Mouse (Mus musculus) limb, embryonic 15.5 days (tissue): Measurements from ENCODE around the gene Aff3. TPM values are rescaled to one million over a fixed set of nuclear protein-coding genes. Genes with fewer than 3 reads are reported as not detected.

Source experiments
- ATAC-seq: fragments of 200-750 bp; cut with Nextera tagmentation; 2 replicates; pipeline ENCODE4 v1.8.0; 2017; ENCODE audit warnings: low read depth, moderate TSS enrichment; ENCODE audit not compliant: insufficient number of reproducible peaks, low FRiP score, low TSS enrichment
- H3K27ac ChIP-seq: fragments of 300-500 bp; sonication (generic); 2 replicates; pipeline ENCODE4 v1.5.1; 2015; ENCODE audit warnings: moderate library complexity, mild to moderate bottlenecking, inconsistent platforms
- H3K27me3 ChIP-seq: fragments of 300-500 bp; sonication (generic); 2 replicates; pipeline ENCODE4 v1.6.1; 2015; ENCODE audit warnings: inconsistent platforms
- H3K36me3 ChIP-seq: fragments of 300-500 bp; sonication (generic); 2 replicates; pipeline ENCODE4 v1.6.1; 2015; ENCODE audit warnings: inconsistent platforms
- H3K4me1 ChIP-seq: fragments of 300-500 bp; sonication (generic); 2 replicates; pipeline ENCODE4 v1.6.1; 2015; ENCODE audit warnings: inconsistent platforms
- H3K4me2 ChIP-seq: fragments of 300-500 bp; sonication (generic); 2 replicates; pipeline ENCODE4 v1.6.1; 2015; ENCODE audit warnings: mild to moderate bottlenecking, inconsistent platforms
- H3K4me3 ChIP-seq: fragments of 300-500 bp; sonication (generic); 2 replicates; pipeline ENCODE4 v1.5.1; 2015; ENCODE audit warnings: mild to moderate bottlenecking, inconsistent platforms
- H3K9ac ChIP-seq: fragments of 300-500 bp; sonication (generic); 2 replicates; pipeline ENCODE4 v1.6.1; 2015; ENCODE audit warnings: inconsistent platforms
- H3K9me3 ChIP-seq: fragments of 300-500 bp; sonication (generic); 2 replicates; pipeline ENCODE4 v1.6.1; 2016; ENCODE audit warnings: inconsistent platforms
- WGBS: fragments of 180-500 bp; shearing (Covaris S2); methylation state at CpG from one replicate; pipeline ENCODE4 v1.1.7; 2015; 5-methylcytosine and 5-hydroxymethylcytosine counted together
- polyA plus RNA-seq: library from polyadenylated mRNA; unstranded; fragments of >200 nt; fragmentation: Nextera tagmentation; extraction: Ambion mirVana; gene quantifications from 2 replicates; pipeline ENCODE4 v1.2.1, GENCODE M21; 2015

Aff3 gene
- polyA plus RNA-seq, 1 experiment from 2014 or later, result 12.0 TPM

- H3K27me3 ChIP-seq, result no peaks in the 10 kb centered on the region
- ATAC-seq, result no peak
- H3K36me3 ChIP-seq, result no peaks in the 10 kb centered on the region
- no peak overlapping the region for H3K4me2 ChIP-seq
- no peak overlapping the region for H3K4me3 ChIP-seq
- H3K9ac ChIP-seq, result no peak overlapping the region
- H3K4me1 ChIP-seq, result peaks cover 3% of the 10 kb centered on the region
- WGBS, result 63% methylated on average over 3 of the region's 3 CpGs
- H3K9me3 ChIP-seq, result no peaks in the 10 kb centered on the region
- H3K27ac ChIP-seq, result no peak overlapping the region
Measured at GRCm38 (mm10) chr1:38671756-38672155, 7.0 kb upstream of the Aff3 start.

DNA sequence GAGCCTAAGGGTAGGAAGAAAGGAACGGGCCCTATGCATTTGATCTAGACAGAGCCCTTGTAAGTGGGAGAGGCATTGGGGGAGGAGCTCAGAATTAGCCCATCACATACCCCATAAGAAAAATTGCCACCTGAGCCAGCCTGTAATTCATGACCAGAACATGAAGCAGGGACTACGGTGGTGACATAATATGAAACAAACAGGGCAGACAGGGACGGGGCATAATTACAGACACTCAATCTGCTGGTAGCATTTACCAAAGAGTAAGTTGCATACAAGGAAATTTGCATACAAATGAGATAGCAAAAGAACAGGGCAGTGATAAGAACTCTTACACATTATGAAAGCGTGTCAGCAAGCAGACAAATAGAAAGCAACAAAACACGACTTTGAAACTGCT, 6.3 kb upstream of the Aff3 start:
- WGBS, result 56% methylated on average over 5 of the region's 5 CpGs
- no peak overlapping the region for H3K4me2 ChIP-seq
- no peak for ATAC-seq
- peaks cover 10% of the 10 kb centered on the region for H3K4me1 ChIP-seq
- H3K4me3 ChIP-seq, result no peak overlapping the region
- H3K27me3 ChIP-seq, result no peaks in the 10 kb centered on the region
- H3K9ac ChIP-seq, result no peak overlapping the region
- no peak overlapping the region for H3K27ac ChIP-seq
- no peaks in the 10 kb centered on the region for H3K36me3 ChIP-seq
- H3K9me3 ChIP-seq, result no peaks in the 10 kb centered on the region

- ATAC-seq, result no peak
- Histone ChIP-seq H3K9ac (no peak overlapping the region), H3K4me1 (peaks cover 10% of the 10 kb centered on the region), H3K4me2 (no peak overlapping the region), H3K36me3 (no peaks in the 10 kb centered on the region), H3K4me3 (no peak overlapping the region), H3K9me3 (no peaks in the 10 kb centered on the region), H3K27me3 (no peaks in the 10 kb centered on the region), H3K27ac (no peak overlapping the region)
- 81% methylated on average over 10 of the region's 10 CpGs for WGBS
Measured at GRCm38 (mm10) chr1:38668327-38668726, 3.6 kb upstream of the Aff3 start.

- H3K4me1 ChIP-seq, result peaks cover 10% of the 10 kb centered on the region
- H3K4me3 ChIP-seq, result no peak overlapping the region
- H3K36me3 ChIP-seq, result no peaks in the 10 kb centered on the region
- no peaks in the 10 kb centered on the region for H3K9me3 ChIP-seq
- H3K27ac ChIP-seq, result no peak overlapping the region
- no peak overlapping the region for H3K4me2 ChIP-seq
- H3K9ac ChIP-seq, result no peak overlapping the region
- 82% methylated on average over 9 of the region's 9 CpGs for WGBS
- H3K27me3 ChIP-seq, result no peaks in the 10 kb centered on the region
- ATAC-seq, result no peak
Measured at GRCm38 (mm10) chr1:38667892-38668291, 3.1 kb upstream of the Aff3 start.

- 46% methylated on average over 10 of the region's 10 CpGs for WGBS
- Histone ChIP-seq H3K4me1 (peaks cover 10% of the 10 kb centered on the region), H3K4me2 (no peak overlapping the region), H3K9ac (no peak overlapping the region), H3K36me3 (no peaks in the 10 kb centered on the region), H3K4me3 (no peak overlapping the region), H3K27ac (no peak overlapping the region), H3K9me3 (no peaks in the 10 kb centered on the region), H3K27me3 (no peaks in the 10 kb centered on the region)
- no peak; the same call in 1 of the 2 replicates for ATAC-seq
Measured at GRCm38 (mm10) chr1:38666766-38667118, 2.0 kb upstream of the Aff3 start.

DNA sequence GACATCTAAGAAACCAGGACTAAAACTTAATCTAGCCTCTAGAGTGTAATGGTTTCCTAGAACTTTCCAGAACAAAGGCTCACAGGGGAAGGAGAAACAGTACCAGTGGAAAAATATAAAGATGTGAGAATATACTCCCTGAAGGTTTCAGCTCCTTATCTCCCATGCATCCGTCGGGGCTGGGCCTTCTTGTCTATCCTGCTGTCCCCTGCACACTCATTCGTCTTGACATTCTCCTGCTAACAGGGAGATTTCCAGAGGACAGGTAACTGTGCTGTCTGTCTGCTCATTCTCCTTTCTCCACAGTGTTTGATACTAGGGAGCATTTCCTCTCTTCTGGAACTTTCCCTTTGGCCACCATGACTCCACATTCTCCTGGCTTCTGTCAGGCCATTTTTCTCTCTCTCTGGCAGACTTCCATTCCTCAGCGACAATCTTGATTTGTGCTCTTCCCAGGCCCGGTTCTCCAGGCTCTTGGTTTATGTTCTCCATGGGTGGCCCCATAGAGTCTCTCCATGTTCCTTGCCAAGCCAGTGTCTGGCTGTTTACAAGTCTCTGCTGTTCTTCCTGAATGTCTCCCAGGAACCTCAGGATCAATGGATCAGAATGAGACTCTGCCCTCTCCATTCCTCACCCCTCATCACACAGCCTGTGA, 1.5 kb upstream of the Aff3 start:
- H3K4me2 ChIP-seq, result no peak overlapping the region
- no peaks in the 10 kb centered on the region for H3K9me3 ChIP-seq
- H3K9ac ChIP-seq, result no peak overlapping the region
- H3K27me3 ChIP-seq, result no peaks in the 10 kb centered on the region
- no peak overlapping the region for H3K27ac ChIP-seq
- H3K4me1 ChIP-seq, result peaks cover 11% of the 10 kb centered on the region
- no peak for ATAC-seq
- H3K4me3 ChIP-seq, result no peak overlapping the region
- WGBS, result 55% methylated on average over 5 of the region's 5 CpGs
- H3K36me3 ChIP-seq, result no peaks in the 10 kb centered on the region

DNA sequence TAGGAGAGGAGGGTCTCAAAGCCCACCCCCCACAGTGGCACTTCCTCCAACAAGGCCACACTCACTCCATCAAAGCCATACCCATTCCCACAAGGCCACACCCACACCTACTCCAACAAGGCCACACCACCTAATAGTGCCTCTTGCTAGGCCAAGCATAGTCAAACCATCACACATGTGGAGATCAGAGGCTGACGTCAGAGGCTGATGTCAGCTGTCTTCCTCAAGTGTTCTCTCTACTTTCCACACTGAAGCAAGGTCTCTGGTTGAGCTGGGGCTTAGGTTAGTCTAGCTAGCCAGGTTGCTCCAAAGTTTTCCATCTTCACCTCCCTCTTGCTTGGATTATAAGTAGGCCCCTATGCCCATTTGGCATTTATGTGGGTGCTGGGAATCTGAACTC, 856 bp upstream of the Aff3 start:
- Histone ChIP-seq H3K4me1 (peaks cover 12% of the 10 kb centered on the region), H3K4me3 (no peak overlapping the region), H3K27ac (no peak overlapping the region), H3K27me3 (no peaks in the 10 kb centered on the region), H3K9me3 (no peaks in the 10 kb centered on the region), H3K9ac (no peak overlapping the region), H3K4me2 (no peak overlapping the region), H3K36me3 (no peaks in the 10 kb centered on the region)
- ATAC-seq, result no peak
- WGBS, result 78% methylated on average over 1 of the region's 1 CpGs

DNA sequence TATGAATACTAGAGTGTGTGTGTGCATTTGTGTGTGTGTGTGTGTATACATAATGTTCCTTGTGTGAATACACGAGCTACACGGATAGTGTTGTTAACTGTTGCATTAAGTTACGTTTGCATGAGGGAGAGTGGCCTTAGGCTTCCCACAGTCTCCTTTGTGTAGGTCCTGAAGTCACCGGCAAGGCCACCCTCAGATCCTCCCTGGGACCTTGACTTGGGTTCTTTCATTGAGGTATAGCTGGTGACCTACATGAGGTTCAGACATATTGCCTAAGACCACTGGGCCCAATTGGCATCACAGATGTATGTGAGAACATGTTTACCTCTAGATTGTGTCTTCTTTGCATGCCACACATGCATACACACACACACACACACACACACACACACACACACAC, 494 bp downstream of the Aff3 start:
- Histone ChIP-seq H3K4me3 (no peak overlapping the region), H3K9ac (no peak overlapping the region), H3K4me1 (peaks cover 12% of the 10 kb centered on the region), H3K36me3 (no peaks in the 10 kb centered on the region), H3K4me2 (no peak overlapping the region), H3K27ac (no peak overlapping the region), H3K9me3 (no peaks in the 10 kb centered on the region), H3K27me3 (no peaks in the 10 kb centered on the region)
- ATAC-seq, result no peak
- WGBS, result 87% methylated on average over 4 of the region's 4 CpGs

GRCm38 (mm10) chr1:38662616-38663193, 2.0 kb downstream of the Aff3 start:
- ATAC-seq, result no peak
- Histone ChIP-seq H3K27me3 (no peaks in the 10 kb centered on the region), H3K9ac (no peak overlapping the region), H3K36me3 (no peaks in the 10 kb centered on the region), H3K4me3 (no peak overlapping the region), H3K4me2 (no peak overlapping the region), H3K27ac (no peak overlapping the region), H3K4me1 (peaks cover 17% of the 10 kb centered on the region), H3K9me3 (no peaks in the 10 kb centered on the region)
- 86% methylated on average over 3 of the region's 3 CpGs for WGBS

- Histone ChIP-seq H3K27me3 (no peaks in the 10 kb centered on the region), H3K9ac (no peak overlapping the region), H3K4me1 (peaks cover 12% of the 10 kb centered on the region), H3K36me3 (no peaks in the 10 kb centered on the region), H3K9me3 (no peaks in the 10 kb centered on the region), H3K27ac (0 out of 2 replicates have a peak overlapping the region, but pooled peaks have one; percentile 18), H3K4me3 (no peak overlapping the region), H3K4me2 (no peak overlapping the region)
- no peak for ATAC-seq
- 44% methylated on average over 4 of the region's 4 CpGs for WGBS
Measured at GRCm38 (mm10) chr1:38658933-38659553, 5.7 kb downstream of the Aff3 start.

- 0 out of 2 replicates have a peak overlapping the region, but pooled peaks have one; percentile 34 for H3K27ac ChIP-seq
- WGBS, result 82% methylated on average over 9 of the region's 9 CpGs
- ATAC-seq, result no peak
Measured at GRCm38 (mm10) chr1:38658376-38658775, 6.4 kb downstream of the Aff3 start.

DNA sequence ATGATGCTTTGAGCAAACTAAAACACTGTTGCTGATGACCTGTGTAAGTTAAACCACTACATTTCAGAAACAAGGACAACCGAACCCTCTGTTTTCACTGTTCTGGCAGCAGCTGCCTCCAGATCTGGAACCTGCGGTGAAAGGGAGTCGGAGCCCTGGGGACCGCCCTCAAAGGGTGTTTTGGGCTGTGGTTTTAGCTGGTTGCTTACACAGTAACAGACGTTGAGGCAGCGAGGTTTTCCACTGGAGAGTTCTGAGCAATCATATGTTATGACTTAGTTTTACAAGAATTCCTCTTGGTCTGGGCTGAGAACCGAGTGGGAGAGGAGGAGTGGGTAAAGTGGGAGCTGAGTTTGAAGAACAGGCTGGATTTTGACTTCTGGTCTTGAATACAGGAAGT, 7.1 kb downstream of the Aff3 start:
- Histone ChIP-seq H3K4me3 (no peak overlapping the region), H3K9me3 (no peaks in the 10 kb centered on the region), H3K4me1 (peaks cover 12% of the 10 kb centered on the region), H3K27ac (peak overlapping the region; percentile 34; the same call in 1 of the 2 replicates), H3K4me2 (peak overlapping the region; percentile 22; the same call in 1 of the 2 replicates), H3K36me3 (no peaks in the 10 kb centered on the region), H3K27me3 (no peaks in the 10 kb centered on the region), H3K9ac (no peak overlapping the region)
- WGBS, result 21% methylated on average over 7 of the region's 7 CpGs
- peak; percentile 63; the same call in 1 of the 2 replicates for ATAC-seq

More at GRCm38 (mm10) chr1:38658376-38658775, 6.4 kb downstream of the Aff3 start:
- no peaks in the 10 kb centered on the region for H3K36me3 ChIP-seq
- no peak overlapping the region for H3K4me3 ChIP-seq
- H3K4me2 ChIP-seq, result no peak overlapping the region
- no peaks in the 10 kb centered on the region for H3K9me3 ChIP-seq
- no peaks in the 10 kb centered on the region for H3K27me3 ChIP-seq
- peaks cover 12% of the 10 kb centered on the region for H3K4me1 ChIP-seq
- H3K9ac ChIP-seq, result no peak overlapping the region
